Mouse (Mus musculus): Measurements from ENCODE around the gene Sap18b.
"Not testable (repeated sequence)": the region's sequence is repeated elsewhere in the genome, so short reads cannot be mapped to it uniquely, and the experiment has no call there.

Sap18b gene

GRCm38 (mm10) chr8:95822699-95823098, 2.4 kb upstream of the Sap18b start:
- DNase-seq, result no peak

GRCm38 (mm10) chr8:95830144-95830543, 5.0 kb downstream of the Sap18b start:
- no peak for DNase-seq

- DNase-seq, result peak; percentile 64 to 91
Measured at GRCm38 (mm10) chr8:95832603-95833434, 7.7 kb downstream of the Sap18b start.

GRCm38 (mm10) chr8:95833435-95833984, 8.4 kb downstream of the Sap18b start:
- DNase-seq, result peak; percentile 5 to 35

GRCm38 (mm10) chr8:95835891-95836290, 10.7 kb downstream of the Sap18b start:
- no peak for DNase-seq

DNA sequence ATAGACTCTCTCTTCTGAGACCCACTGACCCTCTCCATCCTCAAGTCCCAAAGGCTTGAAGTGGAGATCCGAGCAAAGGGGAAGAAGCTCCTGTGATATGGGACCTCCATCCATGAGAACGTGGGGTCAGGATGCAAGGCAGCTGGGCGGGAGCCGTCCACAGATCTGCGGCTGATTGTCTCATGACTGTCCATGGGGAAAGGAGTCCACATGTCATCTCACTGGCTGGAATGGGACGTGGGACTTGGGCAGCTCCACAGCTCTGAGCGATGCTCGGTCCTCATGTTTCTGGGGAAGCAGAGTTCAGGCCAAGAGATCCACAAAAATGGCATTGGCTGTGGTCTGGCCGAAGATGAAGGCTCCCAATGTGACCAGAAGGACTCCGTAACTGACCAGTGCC, 12.1 kb downstream of the Sap18b start:
- DNase-seq, result no peak

- no peak for DNase-seq
Measured at GRCm38 (mm10) chr8:95839289-95839688, 14.1 kb downstream of the Sap18b start.

DNA sequence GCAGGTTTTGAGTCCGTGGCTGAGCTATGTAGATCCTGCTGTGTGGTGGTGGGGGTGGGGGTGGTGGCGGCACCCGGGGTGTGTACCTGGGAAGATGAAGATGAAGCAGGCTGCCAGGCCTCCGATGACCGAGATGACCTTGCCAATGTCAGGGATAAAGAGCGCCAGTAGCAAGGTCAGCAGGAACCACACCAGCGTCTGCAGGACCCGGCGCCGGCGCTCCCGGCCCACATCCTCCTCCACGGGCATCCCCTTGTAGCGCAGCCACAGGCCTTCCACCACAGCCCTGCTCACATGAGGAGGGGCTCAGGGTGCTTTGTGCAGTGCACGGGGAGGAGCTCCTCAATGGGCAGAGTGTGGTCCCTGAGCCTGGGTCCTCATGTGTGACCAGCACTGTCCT, 16.3 kb downstream of the Sap18b start:
- no peak for DNase-seq

- no peak for DNase-seq
Measured at GRCm38 (mm10) chr8:95843968-95844367, 18.8 kb downstream of the Sap18b start.

DNA sequence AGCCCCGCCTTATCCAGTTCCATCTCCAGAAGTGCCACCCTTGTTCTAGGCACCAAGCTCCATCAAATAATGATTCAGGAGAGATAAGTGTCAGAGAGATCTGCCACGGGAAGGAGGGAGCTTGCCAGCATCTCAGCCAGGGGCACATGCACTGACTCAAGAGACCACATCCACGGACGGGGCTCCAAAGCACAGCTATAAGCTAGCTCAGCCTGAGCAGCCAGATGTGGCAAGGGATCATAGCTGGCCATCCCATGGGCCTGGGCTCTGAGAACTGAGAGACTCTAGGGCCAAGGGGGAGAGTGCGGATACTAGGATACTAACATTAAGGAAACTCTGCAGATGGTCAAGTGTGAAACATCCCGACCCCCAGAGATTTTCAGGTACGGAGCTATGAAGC, 19.9 kb downstream of the Sap18b start:
- DNase-seq, result no peak

GRCm38 (mm10) chr8:95848061-95848551, 23.0 kb downstream of the Sap18b start:
- no peak for DNase-seq

- DNase-seq, result no peak
Measured at GRCm38 (mm10) chr8:95848734-95849464, 23.8 kb downstream of the Sap18b start.

- no peak for DNase-seq
Measured at GRCm38 (mm10) chr8:95850326-95850725, 25.2 kb downstream of the Sap18b start.

DNA sequence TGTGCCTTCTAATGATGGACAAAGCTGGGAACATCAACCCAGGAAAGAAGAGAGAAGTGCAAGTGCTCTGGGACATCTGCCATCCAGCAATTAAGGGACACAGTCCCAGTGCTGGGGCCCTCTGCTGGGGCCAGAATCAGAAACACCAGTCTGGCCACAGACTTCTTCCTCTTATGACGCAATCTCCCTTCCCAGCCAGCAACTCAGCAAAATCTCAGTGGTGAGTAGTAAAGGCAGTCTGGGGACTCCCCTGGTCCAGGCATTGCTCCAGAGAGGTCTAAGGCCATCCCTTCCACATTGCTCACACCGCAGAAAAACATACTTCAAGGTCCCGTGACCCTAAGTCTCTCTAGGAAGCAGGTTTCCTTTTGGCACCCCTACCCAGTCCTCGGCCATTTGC, 27.1 kb downstream of the Sap18b start:
- peak; percentile 63 for DNase-seq

GRCm38 (mm10) chr8:95853102-95853843, 28.1 kb downstream of the Sap18b start, which contains the start of gene Slc38a7:
Slc38a7 (minus strand) TSS chr8:95853539.
- peak; percentile 87 to 91 for DNase-seq

GRCm38 (mm10) chr8:95854174-95854573, 29.0 kb downstream of the Sap18b start:
- no peak for DNase-seq

DNA sequence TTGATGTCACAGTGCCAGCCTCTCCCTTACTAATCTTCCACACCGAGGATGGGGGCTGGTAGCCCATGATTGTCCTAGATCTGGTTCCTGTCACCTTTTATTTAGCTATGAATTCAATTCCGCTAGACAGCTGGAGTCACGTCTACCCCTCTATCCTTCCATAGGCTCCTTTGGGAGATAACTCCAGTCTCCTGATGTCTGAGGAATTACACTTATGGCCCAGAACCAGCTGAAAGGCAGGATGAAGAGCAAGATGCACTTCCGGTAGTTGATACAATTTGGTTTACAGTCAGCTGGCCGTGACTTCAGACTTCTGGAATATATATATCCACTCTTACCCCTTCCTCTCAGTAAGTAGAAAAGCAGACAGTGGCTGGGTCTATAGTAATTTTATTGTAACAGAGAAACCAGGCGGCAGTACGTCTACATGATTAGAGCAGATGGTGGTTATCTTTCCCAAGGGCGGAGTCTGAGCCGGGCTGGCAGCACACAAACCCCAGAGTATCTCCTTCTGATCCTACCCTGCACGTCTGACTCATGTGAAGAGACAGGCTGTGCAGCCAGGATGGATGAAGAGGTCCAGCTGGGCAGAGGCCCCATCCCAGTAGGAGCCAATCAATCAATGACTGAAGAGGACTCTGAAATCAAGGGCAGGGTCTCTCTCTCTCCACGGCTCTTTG, 38.8 kb downstream of the Sap18b start:
- not testable (repeated sequence) for DNase-seq

DNA sequence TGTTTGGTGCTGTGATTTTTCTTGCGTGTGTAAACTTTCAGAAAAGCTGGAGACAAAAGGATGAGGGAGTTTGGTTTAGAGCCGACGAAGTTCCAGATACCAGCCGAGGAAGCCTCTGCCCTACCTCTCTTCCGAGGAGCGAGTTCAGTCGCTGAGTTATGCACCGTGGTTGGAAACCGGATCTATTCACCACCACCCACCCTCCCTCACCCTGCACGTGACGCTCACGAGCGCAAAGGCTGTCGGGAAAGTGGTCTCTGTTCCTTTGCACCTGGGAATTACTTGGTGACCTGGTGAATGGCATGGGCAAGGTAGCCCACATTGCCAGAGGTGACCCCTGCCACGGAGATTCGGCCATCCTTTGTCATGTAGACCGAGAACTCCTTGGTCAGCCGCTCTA, 39.7 kb downstream of the Sap18b start:
- not testable (repeated sequence) for DNase-seq

DNA sequence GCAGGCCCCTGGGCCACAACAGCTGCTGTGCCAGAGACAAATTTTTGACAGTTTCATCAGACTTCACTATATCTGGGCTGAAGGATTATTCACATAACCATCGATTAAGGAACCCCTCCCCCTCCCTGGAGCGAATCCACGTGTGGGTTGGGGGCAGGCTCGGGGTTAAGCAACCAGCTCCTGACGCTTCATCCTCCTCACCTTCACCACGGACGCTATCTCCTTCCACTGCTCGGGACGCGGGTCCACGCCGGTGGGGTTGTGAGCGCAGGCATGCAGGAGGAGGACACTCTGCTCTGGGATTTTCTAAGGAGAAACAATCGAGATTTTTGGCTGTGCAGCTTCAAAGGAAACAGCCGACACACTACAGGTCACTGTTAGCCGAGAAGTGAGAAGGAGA, 46.5 kb downstream of the Sap18b start:
- no peak for DNase-seq

DNA sequence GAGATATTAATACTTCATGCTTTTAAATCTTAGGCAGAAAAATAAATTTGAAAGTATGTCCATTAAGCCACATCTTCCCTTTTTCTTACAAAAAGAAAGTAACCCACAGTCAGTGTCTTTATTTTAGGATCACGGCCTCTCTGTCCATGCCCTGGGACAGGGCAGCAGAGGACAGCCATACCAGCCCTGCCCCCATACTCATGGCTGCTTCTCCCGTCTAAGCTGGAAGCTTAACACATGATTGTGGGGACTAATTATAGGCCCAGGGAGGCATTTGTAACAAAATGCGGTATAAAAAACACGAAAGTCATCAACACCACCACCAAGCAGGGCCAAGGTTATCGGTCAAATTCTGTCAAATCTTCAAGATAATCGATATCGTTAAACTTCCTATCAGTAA, 50.1 kb downstream of the Sap18b start:
- no peak for DNase-seq

Measured in kidney, adult 8-10 months (tissue).